Mouse (Mus musculus) T-cell, adult 2 months (primary cell): Measurements from ENCODE around the gene Abi3.
"Not testable (repeated sequence)": the region's sequence is repeated elsewhere in the genome, so short reads cannot be mapped to it uniquely, and the experiment has no call there.

ENCODE experiments used
- DNase-seq: peaks from one replicate; pipeline ENCODE4 v3.0.0; 2022; ENCODE audit warnings: low spot score

Gene Abi3

DNA sequence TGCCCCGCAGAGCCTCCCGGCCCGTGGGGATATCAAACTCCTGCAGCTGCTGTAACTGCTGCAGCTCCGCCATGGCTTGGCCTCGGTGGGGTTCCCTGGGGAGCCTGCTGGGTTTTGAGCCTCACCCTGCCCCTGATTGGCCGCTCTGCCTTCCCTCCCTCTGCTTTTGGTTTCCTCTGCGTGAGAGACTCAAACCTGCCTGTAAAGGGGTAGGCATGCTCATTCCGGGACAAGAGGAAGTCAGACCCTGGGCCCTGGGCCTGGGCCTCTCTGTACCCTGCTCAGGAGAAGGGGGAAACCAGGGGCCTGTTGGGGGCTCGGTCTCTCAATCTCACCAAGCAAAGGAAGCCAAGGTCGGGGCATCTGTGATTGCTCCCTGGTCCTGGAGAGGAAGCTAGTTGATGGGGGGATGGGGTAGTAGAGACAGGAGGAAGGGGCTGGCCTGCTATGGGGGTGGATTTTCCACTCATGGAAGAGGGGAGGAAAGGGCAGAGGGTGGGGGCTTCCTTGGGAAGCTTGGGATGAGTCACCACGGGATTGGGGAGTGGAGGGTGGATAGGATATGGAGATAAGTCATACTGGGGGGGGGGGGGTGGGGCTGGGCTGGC is at the start of gene Abi3:
TSS of gene Abi3 (minus strand) at position 403 of the 608 bp plus-strand sequence.
- peak; percentile 68 for DNase-seq

DNA sequence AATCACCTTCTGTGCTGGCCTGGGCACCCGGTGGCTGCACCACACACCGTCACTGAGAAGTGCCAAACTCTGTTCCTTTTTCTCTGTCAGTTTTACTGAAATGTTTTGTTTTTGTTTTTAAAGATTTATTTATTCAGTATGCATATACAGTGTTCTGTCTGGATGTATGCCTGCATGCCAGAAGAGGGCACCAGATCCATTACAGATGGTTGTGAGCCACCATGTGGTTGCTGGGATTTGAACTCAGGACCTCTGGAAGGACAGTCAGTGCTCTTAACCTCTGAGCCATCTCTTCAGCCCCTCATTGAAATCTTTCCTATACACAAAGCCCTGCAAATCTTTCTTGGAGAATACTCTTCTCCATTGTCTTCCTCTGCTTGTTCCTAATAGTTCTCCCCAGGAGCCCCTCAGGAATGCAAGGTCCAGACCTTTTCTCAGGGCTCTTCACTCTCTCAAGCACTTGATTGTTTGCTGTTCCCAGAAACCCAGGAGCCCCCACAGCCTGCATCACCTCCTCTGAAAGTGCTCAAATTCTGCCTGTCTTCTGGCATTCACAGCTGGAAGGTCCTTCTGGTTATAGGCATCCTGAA is 48.3 kb upstream of the Abi3 start:
- no peak for DNase-seq

DNA sequence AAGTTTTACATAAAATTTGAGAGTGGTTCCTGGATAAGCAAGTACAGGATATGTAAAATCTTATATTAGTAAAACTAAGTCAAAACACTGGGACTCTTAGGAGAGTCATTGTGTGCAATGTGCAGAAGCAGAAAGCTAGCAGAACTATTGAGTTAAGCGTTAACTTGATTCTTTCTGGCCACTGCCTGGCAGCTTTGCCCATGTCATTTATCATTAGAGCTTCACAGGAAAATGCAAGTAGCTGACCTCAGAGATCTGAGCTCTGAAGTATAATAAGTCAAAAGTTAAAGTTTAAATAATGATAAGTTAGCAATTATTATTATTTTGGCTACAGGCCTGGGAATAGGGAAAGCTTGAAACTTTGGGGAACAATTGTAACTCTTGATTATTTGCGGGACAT is 37.6 kb upstream of the Abi3 start:
- not testable (repeated sequence) for DNase-seq

DNA sequence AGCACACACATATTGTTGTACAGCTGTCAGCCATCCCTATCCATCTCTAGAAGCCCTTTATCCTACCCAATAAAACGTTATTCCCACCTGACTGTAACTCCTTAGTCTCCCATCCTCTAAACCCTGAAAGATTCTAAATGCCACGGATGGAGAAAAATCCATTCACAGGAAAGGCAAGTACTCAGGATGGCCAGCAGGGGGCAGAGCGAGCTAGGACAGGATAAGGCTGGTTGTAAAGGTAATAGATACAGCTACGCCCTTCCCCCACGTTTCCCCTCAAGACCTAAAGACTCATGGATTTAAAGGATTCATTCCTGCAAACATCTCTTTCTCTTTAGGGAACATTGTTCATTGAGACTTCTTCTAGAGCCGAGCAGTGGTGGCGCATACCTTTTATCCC is 34.0 kb upstream of the Abi3 start:
- DNase-seq: peak; percentile 49

DNA sequence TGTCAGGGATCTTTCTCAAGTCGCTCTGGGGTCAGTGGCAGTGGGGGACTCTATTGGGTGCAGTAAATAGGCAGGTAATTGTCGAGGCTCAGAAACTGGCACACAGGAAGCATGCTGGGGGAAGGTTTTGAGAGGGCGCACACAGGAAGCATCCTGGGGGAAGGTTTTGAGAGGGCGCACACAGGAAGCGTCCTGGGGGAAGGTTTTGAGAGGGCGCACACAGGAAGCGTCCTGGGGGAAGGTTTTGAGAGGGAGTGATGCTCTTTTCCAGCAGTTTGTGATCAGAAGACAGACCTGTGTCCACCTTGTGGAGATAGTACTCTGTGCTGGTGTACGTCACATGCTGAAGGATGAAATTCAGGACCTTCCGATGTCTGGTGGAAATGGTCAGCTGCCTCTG is 33.5 kb upstream of the Abi3 start:
- DNase-seq: peak; percentile 23

DNA sequence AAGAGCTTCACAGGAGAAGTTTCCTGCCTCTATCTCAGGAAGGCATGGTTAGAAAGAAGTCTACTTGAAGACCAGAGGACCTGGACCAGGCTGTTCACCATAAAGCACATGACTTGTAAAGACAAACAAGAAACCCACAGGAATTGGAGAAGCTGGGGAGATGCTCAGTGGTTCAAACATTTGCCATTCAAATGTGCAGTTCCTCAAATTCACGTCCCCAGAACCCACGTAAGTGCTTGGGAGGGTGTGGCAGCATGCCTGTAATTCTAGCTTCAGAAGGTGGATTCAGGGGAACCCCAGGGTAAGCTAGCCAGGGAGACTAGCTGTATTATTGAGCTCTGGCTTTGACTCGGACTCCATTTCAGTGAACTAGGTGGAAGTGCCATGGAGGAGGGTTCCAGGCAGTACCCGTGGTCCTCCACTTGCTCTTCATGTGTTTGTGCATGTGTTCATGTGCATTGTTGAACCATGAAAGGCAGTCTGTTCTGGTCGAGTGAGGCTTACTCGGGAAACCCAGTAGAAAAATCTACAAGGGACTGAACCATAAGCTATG is 27.7 kb upstream of the Abi3 start:
- no peak for DNase-seq

DNA sequence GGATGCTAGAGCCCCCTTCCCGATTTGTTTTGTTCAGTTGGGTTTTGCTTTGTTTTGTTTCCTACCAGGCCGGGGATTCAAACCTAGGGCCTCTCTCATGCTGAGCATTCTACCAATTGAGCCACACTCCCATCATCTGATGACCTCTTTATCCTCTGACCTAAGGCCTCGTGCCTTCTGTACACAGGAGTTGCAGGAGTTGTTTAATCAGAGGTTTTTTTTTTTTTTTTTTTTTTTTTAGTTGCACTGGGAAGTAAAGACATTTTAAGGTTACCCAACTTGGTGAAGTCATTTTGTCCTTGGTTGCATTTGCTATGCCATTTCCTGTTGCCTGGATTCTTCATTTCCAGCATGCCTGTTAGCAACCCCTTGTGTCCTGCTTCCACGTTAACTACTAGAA is 27.2 kb upstream of the Abi3 start:
- no peak for DNase-seq

DNA sequence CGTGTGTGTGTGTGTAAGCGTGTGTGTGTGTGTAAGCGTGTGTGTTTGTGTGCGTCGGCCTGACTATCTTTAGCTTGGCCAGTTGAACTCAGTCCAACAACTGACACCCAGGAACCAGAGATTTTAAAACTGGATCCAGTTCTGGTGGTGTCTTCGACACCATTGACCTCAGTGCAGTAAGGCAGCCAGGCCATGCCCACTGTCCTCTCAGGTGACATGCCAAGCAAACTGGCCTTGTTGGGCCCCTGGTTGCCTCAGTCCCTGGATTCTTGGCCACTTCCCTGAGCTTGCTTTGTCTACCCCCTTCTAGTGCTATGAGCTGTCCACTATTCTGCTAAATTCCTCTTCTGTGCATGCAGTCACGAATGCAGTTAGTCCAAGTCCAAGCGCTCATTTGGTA is 19.1 kb upstream of the Abi3 start:
- DNase-seq: no peak

DNA sequence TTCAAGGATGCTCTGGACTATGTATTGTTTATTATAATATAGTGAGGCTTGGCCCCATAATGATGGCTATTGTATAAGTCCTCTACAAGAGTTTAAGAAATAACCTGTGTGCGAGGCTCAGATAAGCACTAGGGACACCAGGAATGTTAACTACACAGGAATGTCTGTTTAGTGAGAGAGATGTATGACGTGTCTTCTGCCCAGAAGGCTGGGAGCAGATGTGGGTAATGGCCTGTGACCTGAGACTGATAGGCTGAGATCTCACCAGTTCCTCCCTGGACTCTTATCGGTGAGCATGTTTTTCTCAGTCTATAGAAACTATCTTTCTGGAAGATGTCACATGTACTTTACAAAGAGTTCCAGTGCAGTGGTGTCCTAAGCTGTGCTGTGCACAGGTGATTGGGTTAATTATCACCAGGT is 17.8 kb upstream of the Abi3 start:
- no peak for DNase-seq

DNA sequence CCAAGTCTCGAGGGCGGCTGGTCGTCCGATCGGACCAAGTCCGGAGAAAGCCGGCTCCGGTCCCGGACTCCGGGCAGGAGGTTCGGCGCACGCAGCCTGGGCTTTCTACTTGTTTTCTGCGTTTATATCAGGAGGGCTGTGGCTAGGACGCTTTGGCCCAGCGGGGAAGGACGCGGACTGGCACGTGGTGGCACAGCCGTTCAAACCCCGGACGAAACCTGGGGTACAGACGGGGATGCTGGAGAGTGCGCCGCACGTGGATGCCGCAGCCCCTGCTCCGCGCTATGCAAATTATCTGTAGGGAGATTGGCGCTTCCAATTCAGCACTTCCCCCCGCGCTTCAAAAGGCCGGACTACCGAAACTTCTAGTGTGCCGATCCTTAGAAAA is 17.2 kb upstream of the Abi3 start:
- peak; percentile 63 for DNase-seq

DNA sequence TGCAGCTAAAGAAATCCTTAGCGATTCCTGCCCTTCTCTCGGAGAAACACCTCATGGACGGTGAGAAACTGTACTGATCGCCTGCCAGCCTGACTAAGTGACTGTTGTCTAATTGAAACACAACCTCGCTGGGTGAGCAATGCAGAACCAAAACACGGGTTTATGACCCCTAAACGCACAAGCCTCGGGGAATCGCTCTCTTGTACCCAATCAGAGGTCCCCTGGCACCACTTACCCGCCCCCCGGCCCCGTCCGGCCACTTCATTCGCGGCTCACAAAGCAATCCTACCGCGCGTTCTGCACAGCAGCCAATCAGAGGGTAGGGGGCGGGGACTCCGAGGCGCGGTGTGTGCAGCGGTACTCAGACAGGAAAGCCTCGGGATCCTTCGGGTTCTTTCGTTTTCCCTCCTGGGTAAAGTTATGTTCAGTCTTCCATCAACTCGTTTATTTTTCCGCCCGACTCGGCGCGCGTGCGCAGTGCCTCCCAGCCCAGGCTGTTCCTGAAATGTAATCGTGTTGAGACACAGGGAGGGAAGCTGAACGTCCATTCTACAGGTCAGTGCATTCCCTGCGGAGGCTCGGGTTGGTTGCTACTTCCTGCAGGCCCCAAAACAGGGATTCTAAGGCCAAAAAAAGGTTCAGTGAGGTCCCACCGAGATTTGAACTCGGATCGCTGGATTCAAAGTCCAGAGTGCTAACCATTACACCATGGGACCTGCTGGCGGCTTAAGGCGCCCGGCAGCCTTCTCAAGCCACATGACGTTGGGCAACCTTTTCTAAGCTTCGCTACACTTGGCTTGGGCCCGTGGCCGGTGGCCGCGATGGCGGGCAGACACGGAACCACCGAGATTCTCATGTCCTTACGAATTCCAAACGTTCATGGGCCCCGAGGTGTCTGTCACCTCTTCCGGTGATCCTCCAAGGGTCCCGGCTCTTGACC is 16.5 kb upstream of the Abi3 start:
- peak; percentile 99 for DNase-seq

DNA sequence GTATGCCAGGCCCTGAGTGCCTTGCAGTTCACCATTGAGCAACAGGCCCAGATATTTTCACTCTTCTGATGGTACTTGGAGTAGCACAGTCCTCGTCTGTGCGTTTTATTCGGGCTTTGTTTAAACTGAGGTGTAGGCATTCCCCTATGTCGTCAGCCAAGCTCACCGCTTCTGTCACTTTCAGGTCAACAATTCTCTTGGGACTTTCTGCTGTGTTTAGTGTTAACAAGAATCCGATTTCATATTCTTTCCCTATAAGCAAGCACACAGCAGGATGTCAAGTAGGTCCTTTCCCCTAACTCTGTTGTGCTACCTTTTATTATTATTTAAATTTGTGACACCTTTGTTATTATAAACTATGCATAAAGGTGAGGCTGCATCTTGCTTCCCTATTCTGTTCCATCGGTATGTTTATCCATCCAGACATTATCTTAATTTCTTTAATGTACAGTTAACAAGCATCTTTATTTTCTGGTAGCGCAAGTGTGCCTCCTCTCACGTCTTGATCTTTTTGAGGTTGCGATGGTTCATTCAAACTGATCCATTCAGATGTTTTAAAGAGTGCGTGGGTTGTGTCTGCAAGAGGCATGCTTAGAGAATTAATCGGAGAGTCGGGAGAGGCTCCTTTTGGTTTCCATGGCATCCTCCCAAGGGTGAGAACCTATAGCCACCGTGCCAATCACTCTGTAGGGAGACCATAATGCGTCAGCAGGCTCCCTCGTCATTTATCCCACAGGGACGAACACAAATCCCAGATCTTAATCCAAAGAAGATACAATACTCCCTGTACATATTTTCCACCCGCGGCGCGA is 15.6 kb upstream of the Abi3 start:
- DNase-seq: no peak

DNA sequence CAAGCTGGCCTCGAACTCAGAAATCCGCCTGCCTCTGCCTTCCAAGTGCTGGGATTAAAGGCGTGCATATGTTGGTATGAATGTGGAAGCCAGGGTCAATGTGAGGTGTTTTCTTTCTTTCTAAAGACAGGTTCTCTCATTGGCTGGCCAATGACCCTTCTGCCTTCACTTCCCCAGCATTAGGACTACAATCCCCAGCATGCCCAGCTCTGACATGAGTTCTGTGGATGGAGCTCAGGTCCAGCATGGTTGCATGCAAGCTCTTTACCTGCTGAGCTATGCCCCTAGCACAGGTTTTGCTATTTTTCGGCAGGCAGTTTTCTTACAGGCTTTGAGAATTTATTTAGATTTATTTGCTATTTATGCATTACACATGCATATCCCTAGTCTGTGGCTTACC is 15.0 kb upstream of the Abi3 start:
- no peak for DNase-seq

DNA sequence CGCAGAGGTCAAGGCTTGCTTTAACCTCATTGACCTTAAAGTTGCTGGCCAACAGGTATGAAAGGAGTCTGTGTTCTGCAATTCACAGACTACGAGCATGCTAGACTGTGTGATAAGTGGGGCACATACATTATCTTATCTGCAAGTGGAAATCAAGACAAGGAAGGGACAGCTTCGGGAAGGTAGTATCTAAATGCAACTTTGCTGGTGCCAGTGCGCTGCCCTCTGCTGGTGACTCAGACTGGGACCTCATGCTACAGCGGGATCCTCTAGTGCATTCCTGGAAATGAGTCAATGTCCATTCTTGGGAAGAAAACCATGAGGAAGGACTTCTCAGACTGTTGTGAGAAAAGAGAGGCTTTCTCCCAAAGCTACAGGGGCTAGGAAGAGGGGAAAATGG is 11.4 kb upstream of the Abi3 start:
- DNase-seq: peak; percentile 58

DNA sequence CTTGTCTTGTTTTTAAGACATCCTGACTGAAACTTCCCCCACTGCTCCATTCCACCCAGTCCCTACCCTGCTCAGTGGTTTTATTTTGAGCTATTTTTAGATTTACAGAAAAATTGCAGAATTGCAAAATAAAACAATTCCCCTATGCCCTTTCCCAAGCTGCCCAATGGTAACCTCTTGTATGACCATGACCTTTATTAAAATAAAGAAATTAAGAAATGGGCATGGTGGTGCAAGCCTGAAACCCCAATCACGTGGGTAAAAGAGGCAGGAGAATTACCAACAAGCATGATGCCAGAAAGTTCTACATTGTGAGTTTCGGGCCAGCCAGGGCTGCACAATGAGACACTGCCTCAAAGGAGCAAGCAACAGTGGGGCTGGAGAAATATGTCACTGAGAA is 8.6 kb upstream of the Abi3 start:
- no peak for DNase-seq

DNA sequence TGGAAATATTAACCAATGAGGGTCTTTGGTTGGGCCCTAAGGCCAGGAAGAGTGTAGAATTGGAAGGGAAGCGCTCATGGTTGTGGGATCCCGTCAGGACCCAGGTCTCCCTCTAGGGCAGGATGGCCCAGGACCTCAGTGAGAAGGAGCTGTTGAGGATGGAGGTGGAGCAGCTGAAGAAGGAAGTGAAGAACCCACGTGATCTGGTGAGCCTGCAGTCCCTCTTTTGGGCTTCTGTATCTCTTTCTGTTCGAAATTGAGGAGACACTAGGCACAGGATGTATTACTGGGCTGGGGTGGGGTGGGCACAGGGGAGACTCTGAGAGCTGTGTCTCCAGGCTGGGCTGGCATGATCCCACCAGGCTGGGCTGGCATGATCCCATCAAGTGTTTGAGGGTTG is 2.7 kb upstream of the Abi3 start:
- DNase-seq: no peak

DNA sequence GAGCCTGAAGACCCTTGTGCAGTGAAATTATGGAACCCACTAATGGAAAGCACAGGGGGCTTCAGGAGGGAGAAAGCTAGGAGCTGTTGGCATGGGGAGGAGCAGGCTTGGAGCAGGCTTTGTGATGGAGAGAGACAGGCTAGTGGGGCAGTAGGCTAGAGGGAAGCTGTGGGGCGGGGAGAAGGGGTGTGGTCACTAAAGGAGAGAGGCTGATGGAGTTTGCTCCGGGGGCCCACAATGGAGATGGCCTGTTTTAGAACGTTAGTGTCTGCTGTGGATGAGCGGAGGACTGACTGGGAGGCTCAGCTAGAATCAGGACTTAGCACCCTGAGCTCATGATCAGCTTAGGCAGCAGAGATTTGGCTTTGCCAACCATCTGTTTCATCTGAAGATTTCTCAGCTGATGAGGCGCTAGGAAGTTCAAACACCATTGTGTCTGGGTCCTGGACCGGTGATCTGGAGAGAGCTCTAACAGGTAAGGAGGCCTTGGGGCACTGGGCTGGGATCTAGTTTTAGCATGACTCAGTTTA is 1.2 kb upstream of the Abi3 start:
- DNase-seq: no peak

DNA sequence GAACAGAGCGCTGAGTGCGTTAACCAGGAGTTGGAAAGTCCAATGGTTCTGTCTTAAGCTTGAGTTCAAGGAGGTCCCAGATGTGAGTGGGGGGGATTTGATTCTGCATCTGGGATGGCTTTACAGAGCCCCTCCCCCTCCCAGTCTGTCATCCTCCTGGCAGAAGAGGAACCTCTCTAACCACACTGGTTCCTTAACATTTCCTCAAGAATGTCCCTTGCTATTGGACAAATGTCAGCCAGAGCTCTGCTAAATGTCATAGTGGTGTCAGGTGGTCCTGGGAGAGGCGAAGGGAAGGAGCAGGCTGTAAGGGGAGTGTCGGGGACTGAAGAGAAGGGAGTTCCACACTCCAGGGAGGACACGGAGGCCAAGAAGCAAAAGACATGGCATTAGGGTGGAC is 677 bp upstream of the Abi3 start:
- DNase-seq: no peak

DNA sequence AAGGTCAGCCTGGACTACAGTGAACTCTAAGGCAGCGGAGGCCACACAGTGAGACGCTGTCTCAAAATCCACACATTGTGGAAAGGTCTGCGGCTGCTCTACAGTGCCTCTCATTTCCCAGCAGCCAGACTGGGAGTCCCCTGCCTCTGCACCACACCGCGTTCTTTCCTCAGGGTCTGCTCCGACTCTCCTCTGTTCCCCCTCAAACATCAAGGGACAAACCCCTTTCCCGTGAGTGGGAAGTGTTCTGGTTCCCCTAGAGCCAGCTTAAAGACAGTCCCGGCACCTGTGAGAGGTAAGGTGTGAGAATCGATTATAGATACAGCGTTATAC is 812 bp downstream of the Abi3 start:
- DNase-seq: no peak

DNA sequence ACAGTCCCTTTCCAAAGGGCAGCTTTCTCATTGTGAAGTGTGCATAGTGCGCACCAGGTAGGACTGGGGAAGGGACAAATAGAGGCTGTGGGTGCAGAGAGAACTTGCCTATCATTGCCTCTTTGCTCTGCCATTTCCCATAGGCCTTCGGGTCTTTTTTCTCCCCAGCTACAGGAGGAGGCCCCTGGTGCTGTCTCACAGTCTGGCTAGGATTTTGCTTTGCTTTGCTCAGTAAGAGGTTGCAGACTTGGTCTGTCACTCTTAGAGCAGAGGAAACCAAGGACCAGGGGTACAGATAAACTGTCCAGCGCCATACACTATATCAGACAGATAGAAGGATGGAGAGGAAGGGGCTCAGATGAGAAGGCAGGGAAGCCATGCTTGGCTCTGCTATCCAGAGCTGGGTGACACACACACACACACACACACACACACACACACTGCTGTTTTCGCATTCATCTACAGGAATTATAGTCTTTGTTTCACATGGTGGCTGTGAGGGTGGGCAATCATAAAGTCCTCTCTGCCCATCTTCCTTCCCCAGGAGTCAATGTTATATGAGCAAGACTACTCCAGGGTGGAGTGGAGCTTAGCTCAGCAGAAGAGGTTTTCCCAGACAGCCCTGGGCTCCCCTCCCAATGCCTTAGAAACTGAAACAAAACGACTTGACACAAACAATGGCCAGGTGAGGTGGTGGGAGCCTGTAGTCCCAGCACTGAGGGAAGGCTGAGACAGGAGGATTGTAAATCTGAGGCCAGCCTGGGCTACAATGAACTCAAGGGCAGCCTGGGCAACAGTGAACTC is 1.4 kb downstream of the Abi3 start:
- no peak for DNase-seq
